Mouse (Mus musculus) thymus, adult 18-20 months (tissue): ENCODE results near the gene Vax2.

Experiments
- DNase-seq, 2 experiments: peaks; one replicate each; pipeline ENCODE4 v3.0.0; 2022; ENCODE audit warnings: mixed read lengths in 2 of 2

Gene Vax2

DNA sequence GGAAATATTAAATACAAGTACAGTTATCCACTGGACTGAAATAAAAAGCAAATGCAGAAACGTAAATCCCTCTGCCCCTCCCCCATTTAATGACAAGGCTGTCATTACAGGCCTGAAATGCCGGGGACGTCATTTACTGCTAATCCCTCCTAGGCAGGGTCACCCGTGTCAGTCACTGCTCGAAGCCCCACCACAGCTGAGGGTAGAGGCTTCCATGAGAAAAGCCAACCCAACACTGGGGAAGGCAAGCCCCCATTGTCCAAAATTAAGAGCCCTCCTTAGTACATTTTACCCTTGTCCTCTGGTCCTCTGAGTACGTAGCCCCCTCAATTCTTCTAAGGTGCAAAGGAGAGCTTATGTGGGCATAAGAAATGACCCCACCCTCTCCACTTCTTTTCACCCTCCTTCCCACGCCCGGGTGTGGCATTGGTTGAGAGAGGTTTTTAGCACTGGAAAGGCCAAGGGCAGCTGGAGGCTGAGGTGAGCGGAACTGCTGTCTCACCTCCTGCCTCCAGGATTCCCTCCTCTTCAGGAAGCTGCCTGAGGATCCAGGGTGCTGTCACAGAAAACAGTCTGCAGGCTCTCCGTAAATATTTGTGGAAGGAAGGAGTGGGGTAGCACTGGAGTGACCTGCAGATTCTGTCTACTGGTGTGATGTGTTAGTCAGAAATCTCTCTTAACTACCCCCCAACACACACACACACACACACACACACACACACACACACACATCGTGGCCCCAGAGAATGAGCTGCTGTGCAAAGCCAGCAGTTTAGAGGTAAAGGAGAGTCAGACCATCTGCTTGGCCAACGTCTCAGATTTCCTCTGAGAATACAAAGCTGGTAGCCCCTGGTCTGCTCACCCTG is 2.4 kb downstream of the Vax2 start:
- DNase-seq: no peak

DNA sequence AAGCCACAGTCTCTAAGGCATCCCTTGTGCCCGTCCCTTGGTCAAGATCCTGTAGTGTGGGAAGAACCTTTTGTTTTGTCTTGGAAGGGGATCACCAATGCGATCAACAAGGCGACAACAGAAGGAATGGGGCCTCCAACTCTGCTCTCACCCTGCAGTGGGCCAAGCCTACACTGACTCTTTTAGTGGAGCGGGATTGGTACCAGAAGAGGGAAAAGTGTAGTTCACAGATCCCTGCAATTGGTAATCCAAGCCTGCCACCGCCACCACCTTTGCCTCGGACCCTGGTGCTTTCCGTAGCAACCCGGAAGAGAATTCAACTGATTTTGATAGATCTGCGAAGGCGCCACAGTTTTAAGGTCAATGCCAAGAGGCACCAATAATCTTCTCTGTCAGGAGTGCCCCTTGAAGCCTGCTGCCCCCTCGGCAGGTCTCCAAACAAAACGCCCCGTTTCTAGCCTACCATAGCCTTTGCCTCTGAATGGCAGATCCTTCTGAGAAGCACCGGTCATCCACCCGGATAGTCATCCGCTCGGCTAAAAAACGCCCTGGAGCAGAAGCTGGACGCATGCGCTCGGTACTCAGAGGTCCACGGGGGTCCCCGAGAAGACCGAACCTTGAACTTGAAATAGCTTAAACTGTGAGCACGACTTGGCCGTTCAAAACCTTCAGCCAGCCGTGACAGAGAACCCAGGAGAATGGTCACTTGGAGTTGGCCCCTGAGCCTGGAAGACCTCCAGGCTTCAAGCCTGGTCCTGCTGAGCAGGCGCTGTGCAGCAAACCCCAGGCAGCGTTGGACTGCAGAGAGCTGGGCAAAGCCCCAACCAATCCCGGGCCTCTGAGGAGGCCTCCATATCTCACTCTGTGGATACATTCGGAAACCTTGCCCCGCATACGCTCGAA is 3.4 kb downstream of the Vax2 start:
- no peak for DNase-seq

DNA sequence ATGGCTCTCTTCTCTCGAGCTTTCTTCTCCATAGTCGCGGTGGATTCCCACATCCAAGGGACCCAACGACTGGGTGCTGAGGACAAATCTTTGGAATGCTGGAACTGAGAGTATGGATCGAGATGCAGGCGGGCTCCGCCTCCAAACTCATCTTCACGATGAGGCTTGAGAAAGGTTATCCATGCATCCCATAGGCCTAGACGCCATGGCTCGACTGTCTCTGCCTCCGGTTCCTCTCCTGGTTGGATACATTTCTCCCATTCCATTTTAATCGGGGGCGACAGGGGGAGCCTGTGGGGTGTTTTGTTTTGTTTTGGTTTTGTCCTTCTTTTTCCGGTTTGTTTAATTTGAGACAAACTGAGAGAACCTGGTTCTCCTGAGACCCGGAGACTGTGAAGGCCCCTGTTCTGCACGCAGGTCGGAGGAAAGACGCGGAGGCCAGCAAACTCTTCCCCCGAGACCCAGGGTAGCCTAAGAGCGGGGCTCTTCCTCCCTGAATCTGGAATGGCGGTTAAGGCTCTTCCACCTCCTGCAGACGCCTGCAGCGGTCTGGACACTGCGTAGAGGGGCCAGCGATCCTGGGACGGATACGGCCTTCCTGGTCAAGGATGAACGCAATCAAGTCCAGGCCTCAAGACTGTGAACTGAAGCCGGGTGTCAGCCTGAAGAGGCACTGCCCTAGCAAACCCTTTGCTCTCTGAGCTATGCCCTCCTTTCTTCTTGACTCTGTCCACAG is 4.6 kb downstream of the Vax2 start:
- DNase-seq: no peak

DNA sequence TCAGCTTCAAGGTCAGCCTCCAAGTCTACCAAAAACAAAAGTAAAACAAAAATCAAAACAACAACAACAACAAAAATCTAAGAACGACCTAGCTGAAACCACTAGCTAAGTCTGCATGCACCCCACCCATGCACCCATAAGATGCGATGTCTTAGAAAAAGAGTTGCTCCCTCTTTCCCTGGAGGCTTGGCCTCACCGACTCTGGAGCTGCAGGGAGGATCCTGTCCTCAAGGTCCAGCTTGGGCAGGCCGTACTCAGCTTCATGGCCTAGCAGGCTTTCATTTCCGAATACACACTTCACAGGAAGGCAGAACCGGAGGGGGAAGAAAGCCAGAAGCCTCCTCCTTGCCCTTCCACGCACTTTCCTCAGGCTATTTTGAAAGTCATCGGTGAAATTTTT is 6.0 kb downstream of the Vax2 start:
- DNase-seq: no peak

DNA sequence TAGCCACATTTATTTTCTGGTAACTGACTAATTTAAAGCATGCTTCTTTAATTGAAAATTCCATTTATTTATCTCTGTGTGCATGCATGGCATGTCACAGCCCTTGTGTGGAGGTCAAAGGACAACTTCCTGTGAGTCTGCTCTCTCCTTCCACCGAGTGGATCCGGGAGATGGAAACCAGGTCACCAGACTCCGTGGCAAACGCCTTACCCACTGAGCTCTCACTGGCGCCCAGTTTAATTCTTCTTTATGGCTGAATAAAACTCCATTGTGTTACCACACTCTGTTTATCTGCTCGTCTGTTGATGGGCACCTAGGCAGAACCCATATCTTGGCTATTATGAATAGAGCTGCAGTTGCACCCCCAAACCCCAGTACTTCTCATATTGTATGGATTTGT is 11.5 kb downstream of the Vax2 start:
- DNase-seq: no peak

DNA sequence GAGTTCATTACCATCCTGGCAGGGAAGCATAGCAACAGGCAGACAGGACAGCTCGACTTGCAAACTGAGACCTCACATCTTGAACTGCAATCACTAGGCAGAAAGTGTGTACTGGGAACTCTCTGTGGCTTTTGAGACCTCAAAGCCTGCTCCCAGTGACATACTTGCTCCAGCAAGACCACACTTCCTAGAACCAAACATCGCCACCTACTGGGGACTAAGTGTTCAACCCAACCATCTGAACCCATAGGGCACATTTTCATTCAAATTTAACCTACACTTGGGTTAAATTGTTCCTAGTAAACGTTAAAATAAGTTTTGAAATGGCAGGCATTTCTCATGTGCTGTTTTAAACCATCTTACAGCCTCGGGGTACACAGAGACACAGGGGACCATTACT is 16.1 kb downstream of the Vax2 start:
- DNase-seq: no peak

DNA sequence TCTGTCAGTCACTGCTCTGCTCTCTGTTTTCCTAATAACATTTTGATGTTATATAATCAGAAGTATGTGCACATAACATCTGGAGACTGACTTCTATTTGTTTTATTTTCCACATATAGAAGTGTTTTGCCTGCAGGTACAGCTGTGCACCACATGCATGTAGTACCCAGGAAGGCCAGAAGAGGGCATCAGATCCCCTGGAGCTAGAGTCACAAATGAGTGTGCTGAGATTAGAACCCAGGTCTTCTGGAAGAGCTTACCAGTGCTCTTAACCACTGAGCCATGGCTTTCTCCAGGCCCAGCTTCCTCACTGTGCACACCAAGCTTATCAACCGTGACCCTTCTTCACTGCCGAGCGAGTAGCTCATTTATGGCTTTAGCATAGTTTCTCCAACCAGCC is 17.4 kb downstream of the Vax2 start:
- DNase-seq: no peak

DNA sequence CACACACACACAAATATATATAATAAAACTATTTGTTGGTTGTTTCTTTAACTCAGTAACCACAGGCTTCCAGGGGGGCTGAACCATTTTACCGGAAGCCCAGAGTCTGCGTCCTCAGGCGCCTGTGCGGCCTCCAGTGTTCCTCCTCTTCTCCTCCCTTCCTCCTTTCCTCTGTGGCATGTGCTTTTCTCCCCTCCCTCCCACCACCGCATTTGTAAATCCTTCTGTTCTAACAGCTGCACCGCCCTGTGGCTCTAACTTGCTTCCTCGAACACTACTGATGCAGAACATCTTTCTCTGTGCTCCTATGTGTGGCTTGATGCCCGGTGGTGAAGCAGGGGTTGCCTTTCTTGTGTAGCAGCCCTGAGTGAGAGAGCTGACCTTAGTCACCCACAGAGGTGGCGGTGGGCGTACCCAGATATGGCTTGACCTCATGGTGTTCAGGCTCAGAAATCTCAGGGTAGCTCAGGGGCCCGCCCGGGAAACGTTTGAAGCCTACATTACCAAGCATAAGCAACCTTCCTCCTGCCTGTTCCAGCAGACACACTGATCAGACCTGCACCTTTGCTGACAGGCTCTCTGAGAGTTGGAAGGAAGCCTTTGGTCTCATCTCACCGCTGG is 18.4 kb downstream of the Vax2 start:
- DNase-seq: no peak

DNA sequence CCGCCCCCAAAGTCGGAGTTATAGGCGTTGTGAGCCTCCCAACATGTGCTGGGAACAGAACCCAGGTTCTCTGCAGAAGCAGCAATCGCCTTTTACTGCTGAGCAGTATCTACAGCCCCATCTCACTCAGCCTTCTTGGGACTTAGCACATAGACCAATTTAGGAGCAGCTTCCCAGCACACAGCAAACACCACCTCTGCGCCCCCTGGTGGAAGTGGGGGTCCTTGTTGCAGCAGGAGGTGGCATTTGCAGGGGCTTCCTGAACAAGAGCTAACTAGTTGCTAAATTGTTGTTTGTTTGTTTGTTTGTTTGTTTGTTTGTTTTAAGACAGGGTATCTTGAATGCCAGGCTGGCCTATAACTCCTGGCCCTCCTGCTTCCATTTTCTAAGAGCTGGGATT is 20.1 kb downstream of the Vax2 start:
- peak in 1 of 2 experiments; percentile 30 for DNase-seq

DNA sequence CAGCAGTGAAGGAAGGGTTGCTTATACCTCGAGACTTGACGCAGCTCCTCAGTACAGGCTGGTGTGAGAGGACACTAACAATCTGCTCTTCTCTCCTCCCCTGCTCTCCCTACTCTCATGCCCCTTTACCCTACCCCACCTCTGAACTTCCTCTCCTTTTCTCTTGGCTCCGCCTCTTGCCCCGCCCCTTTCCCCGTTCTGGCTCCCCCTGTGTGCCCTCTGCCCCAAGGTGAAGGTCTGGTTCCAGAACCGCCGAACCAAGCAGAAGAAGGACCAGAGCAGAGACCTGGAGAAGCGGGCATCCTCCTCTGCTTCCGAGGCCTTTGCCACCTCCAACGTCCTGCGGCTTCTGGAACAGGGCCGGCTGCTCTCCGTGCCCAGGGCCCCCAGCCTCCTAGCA is 26.2 kb downstream of the Vax2 start:
- DNase-seq: no peak

DNA sequence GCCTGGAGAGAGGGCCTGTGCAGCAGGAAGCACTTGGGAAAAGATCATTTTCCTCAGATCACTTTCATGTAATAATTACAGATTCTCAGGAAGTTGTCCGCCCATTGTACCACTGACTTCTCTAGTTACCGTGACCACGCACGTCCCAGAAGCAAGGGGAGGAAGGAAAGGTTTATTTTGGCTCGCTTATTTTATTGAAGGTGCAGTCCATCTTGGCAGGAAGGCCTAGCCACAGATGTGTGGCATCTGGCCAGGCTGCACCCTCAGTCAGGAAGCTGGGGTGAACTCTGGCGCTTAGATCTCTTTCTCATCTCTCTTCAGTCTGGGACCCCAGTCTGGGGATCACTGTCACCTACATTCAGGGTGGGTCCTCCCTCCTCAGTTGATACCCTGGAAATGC is 27.5 kb downstream of the Vax2 start:
- DNase-seq: no peak

DNA sequence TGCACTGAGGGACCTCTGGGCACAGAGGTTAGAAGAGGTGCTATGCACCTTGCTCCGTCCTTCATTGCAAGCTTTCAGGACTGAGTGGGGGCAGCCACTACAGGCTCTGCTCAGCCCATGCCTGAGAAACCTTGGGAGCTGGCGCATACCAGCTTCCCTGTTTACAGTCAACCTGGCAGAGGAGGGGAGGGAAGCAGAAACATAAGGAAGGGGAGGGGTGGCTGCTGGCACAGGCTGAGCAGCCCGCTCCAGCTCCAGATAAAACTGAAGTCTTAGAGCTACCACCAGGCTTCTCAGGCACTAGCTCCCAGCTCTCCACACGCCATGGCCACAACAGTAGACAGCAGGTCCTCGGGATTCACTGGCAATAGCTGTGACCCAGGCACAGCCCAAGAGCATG is 31.7 kb downstream of the Vax2 start, which contains the start of gene Atp6v1b1:
Atp6v1b1 (plus strand) TSS at position 230 of the 400 bp plus-strand sequence.
- DNase-seq: no peak

DNA sequence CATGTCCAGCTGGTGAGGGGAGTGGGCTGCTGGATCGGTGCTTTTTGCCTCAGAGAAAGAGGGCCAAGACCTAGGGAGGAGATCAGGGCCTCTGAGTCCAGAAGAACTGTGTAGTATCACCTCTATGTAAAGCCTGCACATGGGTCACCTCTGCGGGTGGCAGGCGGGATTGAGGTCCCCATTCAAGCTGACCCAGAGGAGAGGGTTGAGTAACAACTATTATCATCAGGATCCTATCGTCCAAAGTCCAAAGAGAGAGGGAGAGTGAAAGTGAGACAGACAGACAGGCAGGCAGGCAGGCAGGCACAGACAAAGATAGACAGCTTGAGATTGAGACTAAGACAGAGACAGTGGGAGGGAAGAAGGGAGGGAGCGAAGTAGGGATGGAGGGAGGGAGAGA is 32.1 kb downstream of the Vax2 start:
- no peak for DNase-seq

DNA sequence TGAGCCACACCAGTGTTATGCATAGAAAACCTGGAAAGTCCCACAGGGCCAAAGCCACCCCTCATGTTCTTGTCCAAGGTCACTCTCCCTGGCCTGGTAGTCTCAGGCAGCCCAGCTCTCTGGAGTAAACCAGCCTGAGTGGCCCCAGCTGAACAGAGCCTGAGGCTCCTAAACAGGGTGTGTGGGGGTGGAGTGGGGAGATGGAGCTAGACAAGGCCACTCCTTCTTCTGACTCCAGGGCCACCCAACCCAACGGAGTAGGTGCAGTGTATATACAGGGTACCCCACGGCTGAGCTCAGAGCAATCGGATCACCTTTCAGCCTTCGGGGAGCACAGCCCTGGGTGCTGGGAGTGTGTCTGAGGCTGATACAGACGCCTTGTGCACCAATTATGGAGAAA is 33.1 kb downstream of the Vax2 start:
- DNase-seq: no peak

DNA sequence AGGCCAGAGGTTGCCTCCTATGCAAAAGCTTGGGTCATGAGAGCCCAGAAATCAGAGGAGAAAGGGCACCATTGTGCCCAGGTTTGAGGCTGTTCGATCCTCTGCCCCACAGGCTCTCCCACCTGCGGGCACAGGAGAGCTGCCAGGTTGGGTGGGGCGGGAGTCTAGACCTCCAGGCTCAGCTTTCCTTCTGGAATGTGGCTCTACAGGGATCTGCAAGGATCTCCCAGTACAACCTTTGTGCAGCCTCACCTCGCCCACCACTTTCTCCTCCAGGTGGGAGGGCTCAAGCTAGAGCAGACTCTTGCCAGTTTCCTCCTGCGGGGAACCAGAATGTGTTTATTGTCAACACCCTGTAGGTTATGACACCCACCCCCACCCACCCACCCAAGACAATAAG is 33.5 kb downstream of the Vax2 start:
- DNase-seq: no peak

DNA sequence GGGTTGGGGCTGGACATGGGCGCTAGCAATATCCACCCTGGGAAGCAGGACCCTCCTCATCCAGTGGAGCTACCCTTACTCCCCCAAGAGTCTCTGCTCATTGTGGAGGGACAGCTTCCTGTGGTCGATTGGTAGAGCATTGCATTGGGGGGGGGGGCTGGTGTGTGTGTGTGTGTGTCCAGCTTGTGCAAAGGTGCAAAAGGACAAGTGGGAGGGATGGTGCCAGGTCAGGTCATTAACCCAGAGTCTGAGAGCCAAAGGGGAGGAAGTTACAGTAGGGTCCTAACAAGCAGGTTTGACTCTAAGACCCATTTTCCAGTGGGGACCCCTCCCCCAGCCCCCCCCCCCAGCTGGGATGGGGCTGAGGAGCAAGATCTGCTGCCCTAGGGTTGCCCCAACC is 34.4 kb downstream of the Vax2 start:
- DNase-seq: no peak

DNA sequence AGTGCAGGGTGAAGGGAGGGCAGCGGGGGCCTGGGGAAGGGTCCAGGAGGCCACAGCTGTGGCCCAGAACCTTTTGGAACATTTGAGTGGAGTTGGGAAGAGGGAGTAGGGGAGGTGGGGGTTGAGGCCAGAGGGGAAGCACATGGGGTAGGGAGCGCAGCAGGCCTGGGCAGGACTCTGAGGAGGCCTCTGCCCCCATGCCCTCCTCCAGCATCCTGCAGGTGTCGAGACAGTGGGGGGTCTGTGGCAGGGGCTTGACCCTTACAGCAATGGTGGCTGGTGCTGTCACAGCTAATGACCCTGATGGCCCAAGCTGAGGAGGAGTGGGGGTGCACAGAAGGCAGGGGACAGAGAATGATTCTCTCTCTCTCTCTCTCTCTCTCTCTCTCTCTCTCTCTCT is 38.2 kb downstream of the Vax2 start:
- DNase-seq: no peak

DNA sequence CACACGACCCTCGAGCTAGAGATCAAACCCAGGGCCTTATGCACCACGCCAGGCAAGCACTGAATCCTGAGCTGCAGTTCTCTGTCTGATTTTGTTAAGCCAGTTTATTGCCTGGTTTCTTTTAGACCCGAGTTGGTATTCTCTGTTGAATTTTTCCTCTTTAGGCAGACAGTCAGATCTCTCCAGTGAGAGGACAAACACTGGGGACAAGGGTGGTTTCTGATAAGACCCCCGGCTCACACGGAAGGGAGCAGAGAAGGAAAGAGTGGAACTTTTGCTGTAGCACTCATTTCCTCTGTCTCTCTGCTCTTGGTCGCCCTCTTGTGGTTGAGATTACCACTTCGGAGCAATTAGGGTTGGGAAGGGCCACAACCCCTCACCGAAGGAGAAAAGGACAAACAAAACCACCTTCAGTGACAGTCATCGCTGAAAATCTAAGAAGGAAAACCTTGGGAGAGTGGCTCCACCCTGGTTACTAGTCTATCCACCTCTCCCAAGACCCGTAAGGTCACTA is 39.2 kb downstream of the Vax2 start:
- DNase-seq: no peak

DNA sequence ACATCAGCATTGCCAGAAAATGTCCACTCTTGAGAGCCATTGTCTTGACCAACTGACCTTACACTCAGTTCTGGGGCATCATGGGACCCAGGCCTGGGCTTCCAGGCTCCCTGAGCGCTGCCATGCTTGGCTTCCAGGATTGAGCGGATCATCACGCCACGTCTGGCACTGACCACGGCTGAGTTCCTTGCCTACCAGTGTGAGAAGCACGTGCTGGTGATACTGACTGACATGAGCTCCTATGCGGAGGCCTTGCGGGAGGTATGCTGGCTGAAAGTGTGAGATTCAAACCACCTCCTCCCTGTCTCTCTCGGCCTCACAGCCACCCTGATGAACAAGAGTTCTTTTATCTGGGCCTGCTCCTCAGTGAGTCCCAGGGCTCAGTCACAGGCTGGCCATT is 45.0 kb downstream of the Vax2 start:
- no peak for DNase-seq

DNA sequence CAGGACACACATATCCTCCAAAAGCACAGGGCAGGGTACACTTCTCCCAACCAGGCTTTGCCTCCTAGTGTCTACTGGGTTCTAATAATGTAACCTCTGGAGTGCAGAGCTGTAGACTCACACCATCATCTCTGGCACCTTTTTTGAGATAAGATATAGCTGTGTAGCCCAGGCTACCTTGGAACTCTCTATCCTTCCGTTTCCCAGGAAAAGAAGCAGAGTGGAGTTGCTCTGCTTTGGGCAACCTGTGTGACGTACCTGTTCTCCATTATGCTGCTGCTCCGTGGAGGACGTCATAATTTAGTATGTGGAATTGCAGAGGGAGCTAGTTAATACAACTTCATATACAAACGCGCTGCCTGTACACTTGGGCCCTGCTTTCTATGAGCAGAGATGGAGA is 51.3 kb downstream of the Vax2 start, which contains the start of gene Ankrd53:
Ankrd53 (plus strand) TSS at position 301 of the 400 bp plus-strand sequence.
- DNase-seq: no peak

DNA sequence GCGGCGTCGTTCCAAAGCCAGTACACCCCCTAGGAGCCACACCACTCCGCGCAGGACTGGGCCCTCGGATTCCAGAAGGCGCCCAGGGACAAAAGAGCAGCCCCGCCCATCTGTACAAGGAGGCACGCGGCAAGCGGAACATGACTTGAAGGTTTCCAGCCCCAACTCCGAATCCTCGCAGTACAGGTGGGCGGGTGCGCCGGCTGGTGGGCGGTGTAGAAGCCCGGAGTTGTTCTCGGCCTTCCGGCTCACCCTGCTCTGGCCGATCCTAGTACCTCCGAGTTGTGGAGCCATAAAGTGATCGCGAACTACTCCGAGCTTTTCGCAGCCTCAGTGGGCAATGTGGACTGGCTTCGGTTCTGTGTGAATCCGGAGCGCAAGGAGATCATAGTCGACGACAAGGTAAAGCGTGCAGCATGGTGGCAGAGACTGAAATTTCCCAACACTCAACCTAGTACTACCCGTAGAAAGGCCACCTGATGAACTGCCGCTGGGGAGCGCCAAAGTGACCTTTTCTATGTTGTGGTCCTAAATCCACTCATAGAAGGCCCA is 51.9 kb downstream of the Vax2 start:
- DNase-seq: peak in 1 of 2 experiments; percentile 22

DNA sequence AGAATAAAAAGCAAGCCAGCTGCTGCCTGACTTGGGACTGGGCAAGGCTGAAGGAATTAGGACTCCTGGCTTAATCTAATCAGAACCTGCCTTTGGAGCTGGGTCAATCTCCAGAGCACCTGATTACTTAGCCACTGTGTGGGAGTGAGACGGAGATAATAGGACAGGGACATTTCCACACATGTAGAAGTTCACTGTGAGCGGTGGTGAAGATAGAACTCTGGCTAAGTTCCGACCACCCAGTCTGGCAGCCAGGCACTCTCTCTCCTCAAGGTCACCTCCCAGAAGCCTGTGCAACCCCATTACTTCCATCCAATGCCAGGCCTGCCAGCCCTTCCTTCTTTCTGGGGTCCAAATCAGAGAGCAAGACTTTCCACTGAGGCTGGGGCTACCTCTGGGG is 55.9 kb downstream of the Vax2 start:
- DNase-seq: no peak
